Mouse (Mus musculus) bone marrow macrophage, adult 2 months (primary cell): ENCODE measurements around the gene Tpcn2.

Experiments used
- CTCF ChIP-seq: IDR thresholded peaks from 2 replicates; pipeline ENCODE4 v1.5.1; 2012; ENCODE audit warnings: low read depth, mild to moderate bottlenecking, low read length, moderate library complexity
- POLR2A ChIP-seq: IDR thresholded peaks from 2 replicates; pipeline ENCODE4 v1.6.1; 2012; ENCODE audit warnings: mild to moderate bottlenecking, low read depth, low read length, borderline replicate concordance

GRCm38 (mm10) chr7:145299562-145300320, 15.9 kb upstream of the Tpcn2 start:
- TF ChIP-seq POLR2A: no peak
- TF ChIP-seq CTCF: no peak
